Mouse (Mus musculus): ENCODE data around the gene Fkbp9.

- TF ChIP-seq CTCF (conservative IDR thresholded peaks at IDR 0.05; ENCODE audit: low read length) (no peak), POU5F1 (IDR thresholded peaks at IDR 0.05; ENCODE audit: borderline replicate concordance, low read length) (no peak), NANOG (IDR thresholded peaks at IDR 0.05; ENCODE audit: borderline replicate concordance, low read length) (no peak)
Observed at GRCm38 (mm10) chr6:56819124-56819487, 12.8 kb upstream of the Fkbp9 start.

Data from E14TG2a.4 (cell line).